Mouse (Mus musculus): Measurements from ENCODE around the gene Plekho2. TPM values are rescaled to one million over a fixed set of nuclear protein-coding genes. Genes with fewer than 3 reads are reported as not detected.

The Plekho2 gene
- total RNA-seq (2021): 10 to 100 TPM; 11.4 to 17.3 TPM
- long read RNA-seq, experiment 1, transcript Plekho2-201 (6 exons, 3,273 nt): major isoform, 11 of 16 reads
- long read RNA-seq, experiment 1, partial matches to known transcripts: 2 of 16 reads
- long read RNA-seq, experiment 1, other reads (novel, unspliced or antisense): 3 of 16 reads
- long read RNA-seq, experiment 2, transcript Plekho2-201 (6 exons, 3,273 nt): major isoform, 12 of 14 reads
- long read RNA-seq, experiment 2, partial matches to known transcripts: 0 of 14 reads
- long read RNA-seq, experiment 2, other reads (novel, unspliced or antisense): 2 of 14 reads

DNA sequence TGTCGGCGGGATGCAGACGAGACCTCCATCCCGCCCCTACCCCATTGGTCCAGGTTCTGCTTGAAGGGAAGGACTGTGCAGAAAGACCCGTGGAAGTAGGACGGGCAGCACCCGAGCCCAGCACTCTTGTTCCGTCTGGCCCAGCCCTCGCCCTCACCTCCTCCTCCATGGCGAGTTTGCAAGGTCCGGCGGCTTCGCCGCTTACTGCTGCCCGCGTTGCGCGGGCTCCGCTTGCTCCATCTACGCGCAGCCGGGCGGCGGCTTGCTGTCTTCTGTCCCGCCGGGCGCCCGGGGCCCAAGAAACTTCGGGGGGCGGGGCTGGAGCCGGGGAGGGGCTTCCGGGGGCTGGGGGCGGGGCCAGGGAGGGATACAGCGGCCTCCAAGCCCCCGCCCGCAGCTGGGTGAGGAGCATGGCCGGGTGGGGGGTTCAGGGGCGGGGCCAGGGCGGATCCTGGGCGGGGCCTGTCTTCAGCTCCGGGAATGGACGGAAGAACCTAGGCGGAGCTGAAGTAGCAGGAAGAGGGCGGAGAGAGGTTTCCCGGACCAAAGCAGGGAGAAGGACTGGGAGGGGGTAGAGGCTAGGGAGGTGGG is at the start of gene Plekho2:
Plekho2 (minus strand) TSS at position 260 of the 591 bp plus-strand sequence.
- peak; percentile 94 for DNase-seq

- DNase-seq: peak; percentile 15
Observed at GRCm38 (mm10) chr9:65629025-65629766, 49.4 kb upstream of the Plekho2 start, which contains the start of gene Rbpms2. TSS of gene Rbpms2 (plus strand) at chr9:65629648.

- no peak for DNase-seq
Observed at GRCm38 (mm10) chr9:65624266-65624665, 44.4 kb upstream of the Plekho2 start.

DNA sequence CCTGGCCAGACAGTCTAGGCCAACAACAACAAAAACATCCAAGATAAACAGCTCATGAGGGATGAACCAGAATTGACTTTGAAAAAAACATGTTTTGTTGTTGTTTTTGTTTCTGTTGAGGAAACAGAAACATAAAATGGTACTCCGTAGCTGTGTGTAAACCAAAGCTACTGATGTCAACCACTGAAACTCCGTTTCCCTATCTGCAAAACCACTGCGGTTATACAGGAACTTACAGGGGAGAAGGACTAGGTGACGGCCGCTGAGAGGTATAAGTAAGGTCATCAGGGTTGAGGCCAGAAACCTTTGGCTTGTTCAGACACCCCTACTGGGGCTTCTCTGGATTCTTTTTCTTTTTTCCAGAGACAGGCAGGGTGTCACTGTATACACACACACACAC is 43.0 kb upstream of the Plekho2 start:
- no peak for DNase-seq

- no peak for DNase-seq
Observed at GRCm38 (mm10) chr9:65621666-65622065, 41.8 kb upstream of the Plekho2 start.

DNA sequence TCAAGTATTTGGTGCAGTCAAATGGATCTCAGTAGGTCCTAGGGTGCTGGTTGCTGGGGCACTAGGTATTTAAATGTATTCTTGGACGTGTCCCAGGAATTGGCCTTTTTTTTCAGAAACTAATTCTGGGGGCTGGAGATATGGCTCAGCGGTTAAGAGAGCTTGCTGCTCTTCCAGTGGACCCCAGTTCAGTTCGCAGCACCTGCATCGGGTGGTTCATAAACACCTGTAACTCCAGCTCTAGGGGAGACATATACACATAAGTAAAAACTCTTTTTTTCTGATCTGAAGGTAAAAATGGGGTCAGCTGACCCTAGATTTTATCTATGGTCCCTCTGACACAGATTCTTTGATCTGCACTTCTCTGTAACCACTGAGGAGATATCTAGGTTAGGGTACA is 41.4 kb upstream of the Plekho2 start:
- DNase-seq: no peak

DNA sequence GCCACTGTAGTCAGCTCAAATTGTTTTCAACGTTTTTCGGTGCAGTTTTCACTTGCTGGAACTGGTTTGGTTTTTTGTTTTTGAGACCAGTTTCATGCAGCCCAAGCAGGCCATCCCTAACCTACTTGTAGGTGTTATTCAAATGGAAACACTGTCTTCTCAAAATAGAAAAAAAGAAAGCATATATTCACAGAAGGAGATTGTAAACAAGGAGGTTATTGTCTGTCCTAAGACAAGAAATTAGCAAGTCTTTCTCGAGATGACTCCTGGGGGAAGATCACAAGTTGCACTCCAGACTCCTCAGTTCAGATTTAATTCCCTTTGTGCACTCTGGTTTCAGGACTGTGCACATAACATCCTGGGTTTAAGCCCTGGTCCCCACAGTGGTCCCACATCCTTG is 39.5 kb upstream of the Plekho2 start:
- no peak for DNase-seq

GRCm38 (mm10) chr9:65613098-65613497 is 33.3 kb upstream of the Plekho2 start:
- DNase-seq: no peak

DNA sequence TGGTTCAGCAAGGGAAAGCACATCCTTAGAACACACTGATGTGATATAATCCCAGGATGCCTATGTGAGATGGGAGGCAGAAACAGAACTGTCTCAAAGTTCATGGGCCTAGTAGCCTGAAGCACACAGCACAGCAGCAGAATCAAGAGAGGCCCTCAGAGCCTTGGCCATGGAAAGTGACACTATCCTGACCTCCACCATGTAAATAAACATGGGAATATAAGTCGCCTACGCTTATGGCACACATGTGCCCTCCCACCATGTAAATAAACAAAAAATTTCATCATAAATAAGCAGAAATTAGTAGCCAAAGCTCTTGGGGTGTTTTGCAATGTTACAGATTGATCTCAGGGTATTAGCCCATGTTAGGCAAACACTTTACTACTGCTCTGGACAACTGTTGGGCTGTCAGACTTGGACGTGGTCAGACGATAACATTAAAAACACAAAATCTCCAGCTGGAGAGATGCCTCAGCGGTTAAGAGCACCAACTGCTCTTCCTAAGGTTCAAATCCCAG is 32.2 kb upstream of the Plekho2 start:
- no peak for DNase-seq

DNA sequence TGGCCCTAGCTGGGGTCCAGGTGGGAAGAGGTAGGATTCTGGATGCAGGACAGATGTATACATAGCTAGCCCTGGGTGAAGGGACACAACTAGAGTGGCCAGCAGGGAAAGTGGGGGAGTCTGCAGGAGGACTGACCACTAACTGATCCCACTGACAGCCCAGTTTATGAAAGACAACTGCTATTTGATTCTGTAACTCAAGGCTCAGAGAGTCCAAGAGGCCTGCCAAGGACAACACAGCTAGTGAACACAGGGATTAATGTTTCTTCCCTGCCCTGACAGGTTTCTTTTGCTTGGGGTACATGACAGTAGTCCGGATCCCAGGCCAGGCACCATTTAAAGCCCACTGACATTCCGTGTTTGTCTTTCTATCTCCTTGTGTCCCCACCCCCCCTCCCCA is 27.3 kb upstream of the Plekho2 start:
- no peak for DNase-seq

- DNase-seq: no peak
Observed at GRCm38 (mm10) chr9:65606321-65607109, 26.7 kb upstream of the Plekho2 start.

GRCm38 (mm10) chr9:65605471-65606136 is 25.8 kb upstream of the Plekho2 start:
- DNase-seq: peak; percentile 48

GRCm38 (mm10) chr9:65603401-65604102 is 23.7 kb upstream of the Plekho2 start:
- no peak for DNase-seq

DNA sequence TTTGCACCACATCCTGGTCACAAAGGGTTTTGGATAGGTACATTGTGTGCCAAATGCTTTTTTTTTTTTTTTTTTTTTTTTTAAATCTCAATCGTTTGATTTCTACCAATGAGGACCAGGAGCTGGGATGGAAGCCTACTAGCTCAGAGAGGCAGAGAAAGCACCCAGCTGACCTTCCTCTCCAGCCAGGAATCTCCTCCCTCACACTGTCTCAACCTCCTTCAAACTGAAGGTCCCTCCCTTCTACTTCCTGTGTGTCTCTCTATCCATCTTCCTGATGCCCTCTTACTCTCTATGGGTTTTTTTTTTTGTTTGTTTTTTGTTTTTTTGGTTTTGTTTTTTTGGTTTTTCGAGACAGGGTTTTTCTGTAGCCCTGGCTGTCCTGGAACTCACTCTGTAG is 21.1 kb upstream of the Plekho2 start:
- no peak for DNase-seq

DNA sequence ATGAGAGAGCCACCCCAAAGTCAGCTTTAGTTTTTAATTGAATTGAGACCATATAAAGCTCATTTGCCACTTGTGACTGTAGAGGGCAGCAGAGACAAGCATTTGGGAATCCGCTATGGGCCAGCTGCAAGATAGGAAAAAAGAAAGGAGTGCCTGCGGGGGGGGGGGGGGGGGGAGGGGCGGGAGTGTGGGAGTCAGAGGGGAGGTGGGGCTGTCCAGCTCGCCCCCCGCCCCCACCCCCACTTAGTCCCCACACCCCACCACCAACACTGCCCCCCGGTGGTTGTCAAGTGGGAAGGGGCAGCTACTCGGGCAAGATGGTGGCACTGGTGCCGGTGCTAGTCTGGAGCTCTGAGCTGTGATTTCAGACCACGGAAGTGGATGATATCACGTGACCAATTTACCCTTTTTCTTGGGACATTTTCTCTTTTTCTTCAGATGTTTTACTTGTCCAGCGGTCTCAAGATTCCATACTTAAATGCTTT is 19.0 kb upstream of the Plekho2 start:
- peak; percentile 43 for DNase-seq

DNA sequence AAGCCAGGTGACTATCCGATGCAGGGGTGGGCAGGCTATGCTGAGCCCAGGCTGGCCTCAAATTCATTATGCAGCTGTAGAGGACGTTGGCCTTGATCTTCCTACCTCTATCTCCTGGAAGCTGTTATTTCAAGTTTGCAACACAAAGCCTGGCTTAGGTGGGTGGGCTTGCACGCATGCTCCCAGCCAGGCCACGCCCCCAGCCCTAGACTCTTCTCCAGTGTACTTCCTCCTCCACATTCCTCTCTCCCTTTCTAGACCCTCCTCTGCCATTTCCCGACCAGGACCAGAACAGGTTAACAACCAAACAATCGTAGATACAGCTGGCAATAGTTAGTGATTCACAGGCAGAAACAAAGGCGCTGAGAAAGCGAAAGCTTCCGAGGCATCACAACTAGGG is 13.8 kb upstream of the Plekho2 start:
- no peak for DNase-seq

- no peak for DNase-seq
Observed at GRCm38 (mm10) chr9:65592721-65593120, 12.9 kb upstream of the Plekho2 start.

GRCm38 (mm10) chr9:65589091-65589490 is 9.3 kb upstream of the Plekho2 start:
- no peak for DNase-seq

GRCm38 (mm10) chr9:65587573-65588358 is 7.9 kb upstream of the Plekho2 start:
- peak; percentile 39 for DNase-seq

- DNase-seq: no peak
Observed at GRCm38 (mm10) chr9:65587270-65587572, 7.4 kb upstream of the Plekho2 start.

Data from gastrocnemius, postnatal 10 days (tissue).